Mouse (Mus musculus): ENCODE measurements around the gene Eif4g1. TPM values are rescaled to one million over a fixed set of nuclear protein-coding genes. Genes with fewer than 3 reads are reported as not detected.

Gene Eif4g1
- total RNA-seq, 2 experiments from 2014 or later, result 353 to 356 TPM

DNA sequence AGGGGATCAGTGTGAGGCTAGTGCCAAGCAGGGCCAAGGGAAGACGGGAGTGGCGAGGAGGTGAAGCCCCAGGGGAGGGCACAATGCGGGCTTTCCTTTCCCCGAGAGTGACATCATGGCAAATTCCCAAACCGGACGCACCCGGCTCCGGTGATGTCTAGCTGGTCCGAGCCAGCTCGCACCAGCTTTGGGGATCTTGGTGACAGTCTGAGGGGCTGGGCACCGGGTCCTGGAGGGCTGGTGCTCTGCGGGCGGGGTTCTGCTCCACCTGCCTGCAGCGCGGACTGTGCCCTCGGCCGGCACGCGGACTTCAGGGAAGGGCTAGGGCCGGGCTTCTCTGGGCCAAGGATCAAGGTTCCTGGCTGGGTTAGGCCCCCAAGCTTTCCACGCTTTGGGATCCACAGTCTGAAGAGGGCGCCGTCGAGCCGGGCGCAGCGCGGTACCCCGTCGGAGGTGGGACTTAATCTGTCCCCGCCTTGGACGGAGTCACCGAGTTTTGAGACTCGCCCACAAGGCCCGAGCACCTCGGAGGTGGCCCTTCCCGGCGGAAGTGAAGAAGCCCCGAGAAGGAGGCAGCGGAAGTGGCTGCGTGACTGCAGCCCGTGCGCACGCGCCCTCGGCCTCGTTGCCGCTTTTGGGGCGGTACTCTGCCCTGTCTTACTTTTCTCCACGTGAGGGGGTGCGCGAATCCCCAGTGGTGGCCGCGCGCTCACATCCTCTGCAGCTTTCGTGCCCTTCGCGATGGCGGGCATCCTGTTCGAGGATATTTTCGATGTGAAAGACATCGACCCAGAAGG lies 49.3 kb downstream of the Eif4g1 start, which contains the start of the genes Polr2h and Clcn2:
Gene Polr2h, plus strand, starts transcription at position 485 of the 797 bp plus-strand sequence.
Gene Clcn2, minus strand, starts transcription at position 566 of the 797 bp plus-strand sequence.
- peak; percentile 97 to 98 for DNase-seq
- intact Hi-C loops (cut with DNase I), result loop anchor here (10.0 kb wide), 1 partner anchor 667 kb away; no protein-coding TSS in a partner anchor

DNA sequence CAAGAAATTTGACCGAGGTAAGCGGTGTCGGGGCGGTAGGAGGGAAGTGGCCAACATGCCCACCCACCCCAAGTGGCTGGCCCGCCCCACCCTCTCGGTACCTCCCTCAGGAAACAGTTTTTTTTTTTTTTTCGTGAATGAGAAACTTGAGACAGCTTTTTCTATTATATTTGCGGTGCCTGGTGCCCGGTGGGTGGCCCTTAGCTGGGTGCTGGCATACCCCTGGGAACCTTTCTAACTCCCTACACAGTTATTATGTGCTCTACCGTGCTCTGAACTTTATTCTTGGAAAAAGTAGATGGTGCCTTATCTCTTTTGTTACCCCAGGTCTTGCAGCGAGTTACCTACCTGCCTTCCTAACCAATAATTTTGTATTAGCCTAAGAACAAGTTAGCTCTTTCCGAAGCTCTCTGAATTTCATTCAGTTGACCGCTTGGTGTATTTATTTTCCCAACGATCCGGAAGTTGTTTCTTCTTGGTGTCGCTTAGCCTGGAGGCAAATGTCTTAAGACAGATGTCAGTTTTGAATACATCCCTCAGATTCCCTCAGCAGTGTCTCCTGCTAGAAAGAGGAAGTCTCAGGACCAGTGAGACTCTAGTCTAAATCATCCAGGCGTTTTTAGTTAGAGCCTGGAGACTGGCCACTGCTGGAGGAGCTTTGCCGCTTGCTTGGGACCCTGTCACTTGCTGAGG lies 50.0 kb downstream of the Eif4g1 start:
- intact Hi-C loops (cut with DNase I), result loop anchor here (10.0 kb wide), 1 partner anchor 667 kb away; no protein-coding TSS in a partner anchor
- no peak for DNase-seq

GRCm38 (mm10) chr16:20721808-20722207 lies 53.7 kb downstream of the Eif4g1 start:
- no peak for DNase-seq
- intact Hi-C loops (cut with DNase I), result loop anchor here (5.0 to 10.0 kb wide), 2 partner anchors 173 to 470 kb away; no protein-coding TSS in a partner anchor

DNA sequence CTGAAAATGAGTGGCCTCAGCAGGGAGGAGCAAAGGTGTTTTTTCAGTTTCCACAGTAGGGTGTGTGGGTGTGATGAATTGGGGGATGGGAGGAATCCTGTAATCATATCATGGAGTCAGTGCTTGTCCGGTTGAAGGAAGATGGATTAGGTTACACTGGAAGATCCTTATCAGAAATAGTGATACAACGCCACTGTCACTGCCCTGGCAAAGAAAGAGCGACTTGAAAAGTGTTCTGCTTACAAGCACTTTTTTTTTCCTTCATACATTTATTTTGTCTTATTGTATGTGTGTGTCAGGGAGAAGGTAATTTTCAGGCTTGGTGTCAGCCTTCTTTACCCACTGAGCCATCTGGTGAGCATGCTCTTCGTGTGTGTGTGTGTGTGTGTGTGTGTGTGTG lies 54.6 kb downstream of the Eif4g1 start:
- intact Hi-C loops (cut with DNase I), result loop anchor here (5.0 to 10.0 kb wide), 2 partner anchors 172 to 470 kb away; no protein-coding TSS in a partner anchor
- DNase-seq, result no peak

DNA sequence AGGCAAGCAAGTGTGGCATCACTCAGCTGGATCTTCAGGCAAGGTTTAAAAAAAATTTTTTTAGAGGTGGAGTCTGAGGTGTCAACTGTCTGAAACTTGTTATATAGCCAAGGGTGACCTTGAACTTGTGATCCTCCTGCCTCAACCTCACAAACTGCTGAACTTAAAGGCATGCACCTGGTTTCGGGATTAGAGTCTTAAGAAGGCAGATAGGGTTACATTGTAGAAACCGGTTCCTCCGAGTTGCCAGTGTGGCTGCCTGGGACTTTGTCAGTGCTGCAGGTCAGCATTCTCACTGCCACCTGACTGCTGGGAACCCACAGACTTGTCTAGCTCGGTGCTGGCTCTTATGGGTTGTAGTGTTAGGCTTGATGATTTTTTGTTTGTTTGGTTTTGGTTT lies 55.1 kb downstream of the Eif4g1 start:
- DNase-seq, result no peak
- intact Hi-C loops (cut with DNase I), result loop anchor here (5.0 to 10.0 kb wide), 2 partner anchors 172 to 469 kb away; no protein-coding TSS in a partner anchor

DNA sequence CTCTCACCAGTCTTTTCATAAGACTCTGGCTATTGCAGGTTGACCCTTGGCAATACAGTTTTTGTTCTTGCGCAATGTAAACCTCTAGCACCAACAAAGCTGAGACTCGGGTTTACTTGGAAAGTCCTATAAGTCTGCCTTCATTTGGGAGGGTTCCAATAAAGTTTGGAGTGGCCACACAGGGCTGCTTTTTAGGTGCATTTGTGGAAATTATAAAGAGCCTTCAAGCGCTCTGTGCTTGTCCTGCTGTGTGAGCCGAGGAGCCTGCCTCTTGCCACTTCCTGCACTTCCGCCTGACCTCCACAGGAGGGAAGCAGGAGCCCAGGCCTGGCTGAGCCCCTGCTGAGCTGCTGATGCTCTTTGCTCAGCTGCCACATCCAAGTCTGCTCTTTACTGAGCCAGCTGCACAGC lies 56.2 kb downstream of the Eif4g1 start:
- intact Hi-C loops (cut with DNase I), result loop anchor here (1.0 to 10.0 kb wide), 3 partner anchors 37 to 468 kb away; no protein-coding TSS in a partner anchor
- peak; percentile 73 to 79 for DNase-seq

GRCm38 (mm10) chr16:20725321-20725720 lies 57.2 kb downstream of the Eif4g1 start:
- intact Hi-C loops (cut with DNase I), result loop anchor here (10.0 kb wide), 1 partner anchor 169 kb away; no protein-coding TSS in a partner anchor
- DNase-seq, result no peak

DNA sequence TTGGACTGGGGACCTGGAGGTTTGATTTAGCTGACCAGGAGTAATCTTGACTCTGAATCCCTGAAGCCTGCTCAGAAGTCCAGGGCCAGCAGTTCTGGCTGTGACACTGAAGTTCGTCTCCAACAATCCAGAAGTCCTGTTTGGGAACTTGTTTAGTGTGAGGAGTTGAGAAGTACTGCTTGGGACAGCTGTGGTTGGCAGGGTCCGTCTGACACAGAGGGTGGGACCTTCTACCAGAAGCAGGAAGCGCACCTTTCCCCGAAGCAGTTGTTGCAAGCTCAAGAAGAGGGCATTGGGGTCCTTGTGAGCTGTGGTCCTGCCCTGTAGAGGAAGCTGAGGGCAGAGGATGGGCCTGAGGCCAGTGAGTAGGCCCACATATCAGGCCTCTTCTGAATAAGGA lies 57.6 kb downstream of the Eif4g1 start:
- intact Hi-C loops (cut with DNase I), result loop anchor here (10.0 kb wide), 1 partner anchor 169 kb away; no protein-coding TSS in a partner anchor

GRCm38 (mm10) chr16:20726384-20726783 lies 58.3 kb downstream of the Eif4g1 start:
- no peak for DNase-seq
- intact Hi-C loops (cut with DNase I), result loop anchor here (10.0 kb wide), 1 partner anchor 168 kb away; no protein-coding TSS in a partner anchor

More for the DNA sequence above, 57.6 kb downstream of the Eif4g1 start:
- no peak for DNase-seq

- DNase-seq, result no peak
- intact Hi-C loops (cut with DNase I), result no loop called here
Measured at GRCm38 (mm10) chr16:20730293-20730711, 62.2 kb downstream of the Eif4g1 start.

- intact Hi-C loops (cut with DNase I), result no loop called here
- DNase-seq, result no peak
Measured at GRCm38 (mm10) chr16:20731688-20732087, 63.6 kb downstream of the Eif4g1 start.

- DNase-seq, result no peak
- intact Hi-C loops (cut with DNase I), result no loop called here
Measured at GRCm38 (mm10) chr16:20732251-20732924, 64.3 kb downstream of the Eif4g1 start.

- peak; percentile 71 to 74 for DNase-seq
- intact Hi-C loops (cut with DNase I), result no loop called here
Measured at GRCm38 (mm10) chr16:20732925-20733730, 65.0 kb downstream of the Eif4g1 start, which contains the start of gene Chrd. TSS of gene Chrd (plus strand) at chr16:20733127.

GRCm38 (mm10) chr16:20733731-20734730 lies 65.9 kb downstream of the Eif4g1 start, which contains the start of gene Thpo:
TSS of gene Thpo (minus strand) at chr16:20734511.
- no peak for DNase-seq
- intact Hi-C loops (cut with DNase I), result no loop called here

GRCm38 (mm10) chr16:20735651-20736050 lies 67.5 kb downstream of the Eif4g1 start:
- intact Hi-C loops (cut with DNase I), result no loop called here
- DNase-seq, result no peak

GRCm38 (mm10) chr16:20736168-20736567 lies 68.1 kb downstream of the Eif4g1 start:
- no peak for DNase-seq
- intact Hi-C loops (cut with DNase I), result no loop called here

DNA sequence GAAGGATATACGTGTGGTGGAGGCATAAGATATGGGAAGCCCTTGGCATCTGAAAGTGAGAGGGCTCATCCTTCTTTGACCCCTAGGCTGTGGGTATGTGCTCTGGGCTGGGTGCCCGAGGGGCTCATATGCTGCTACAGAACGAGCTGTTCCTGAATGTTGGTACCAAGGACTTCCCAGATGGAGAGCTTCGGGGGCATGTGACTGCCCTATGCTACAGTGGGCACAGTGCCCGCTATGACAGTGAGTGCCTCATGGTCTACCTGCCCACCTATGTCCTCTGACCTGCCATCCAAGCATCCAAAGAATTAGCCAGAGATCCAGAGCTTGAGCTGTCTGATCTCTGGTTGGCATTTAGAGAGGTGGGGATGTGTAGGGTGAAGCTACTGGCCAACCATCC lies 68.7 kb downstream of the Eif4g1 start:
- no peak for DNase-seq

GRCm38 (mm10) chr16:20739845-20740244 lies 71.7 kb downstream of the Eif4g1 start:
- intact Hi-C loops (cut with DNase I), result no loop called here
- no peak for DNase-seq

More for the DNA sequence above, 68.7 kb downstream of the Eif4g1 start:
- intact Hi-C loops (cut with DNase I), result no loop called here
